Mouse (Mus musculus): ENCODE measurements at regions not wholly inside any gene's neighbourhood (a gene's known extent, or its start where the extent isn't known, plus 50 kb on each side); places are given as distances from the start of the nearest gene placed in this dataset.

DNA sequence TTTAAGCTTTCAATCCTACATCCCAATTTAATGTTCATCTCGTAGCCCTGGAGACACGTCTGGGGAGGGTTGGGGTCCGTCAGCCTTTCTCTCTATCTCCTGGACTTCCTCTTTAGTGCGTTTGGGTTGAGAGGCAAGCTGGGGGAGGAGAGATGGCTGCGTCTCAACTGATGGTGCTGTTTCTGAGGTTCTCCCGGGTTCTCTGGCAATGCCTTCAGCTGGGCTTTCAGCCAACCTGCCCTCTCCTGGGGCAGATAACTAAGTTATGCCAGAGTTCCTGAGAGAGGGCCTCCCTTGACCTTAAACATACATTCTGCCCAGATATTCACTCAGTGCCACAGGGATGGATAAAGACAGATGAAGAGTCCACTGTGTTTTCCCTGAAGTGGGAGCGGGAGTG lies 183.3 kb upstream of the Prok2 start:
- no peak for TF ChIP-seq CTCF (IDR thresholded peaks at IDR 0.05; ENCODE audit: control insufficient read depth, insufficient read depth, insufficient read length)
- TF ChIP-seq MYOD1 (IDR thresholded peaks at IDR 0.05; ENCODE audit: control insufficient read depth, insufficient read length, low read depth) = no peak
- TF ChIP-seq USF1 (IDR thresholded peaks at IDR 0.05; ENCODE audit: low read depth) = no peak

Measured in C2C12 (cell line).